Mouse (Mus musculus) thymus, adult 2 months (tissue): Measurements from ENCODE around the gene Nrsn1.

ENCODE experiments used
- CTCF ChIP-seq: fragments of 200-500 bp; IDR thresholded peaks from 2 replicates; pipeline ENCODE4 v1.5.1; 2012; ENCODE audit warnings: mild to moderate bottlenecking, control low read depth, low read length, moderate library complexity, borderline replicate concordance; ENCODE audit not compliant: control insufficient read depth, poor library complexity, insufficient read depth; ENCODE audit errors: extremely low read depth
- POLR2A ChIP-seq: fragments of 200-500 bp; IDR thresholded peaks from 2 replicates; pipeline ENCODE4 v1.6.1; 2012; ENCODE audit warnings: mild to moderate bottlenecking, low read length, control low read depth, moderate library complexity; ENCODE audit not compliant: control insufficient read depth, poor library complexity, insufficient read depth; ENCODE audit errors: extremely low read depth

DNA sequence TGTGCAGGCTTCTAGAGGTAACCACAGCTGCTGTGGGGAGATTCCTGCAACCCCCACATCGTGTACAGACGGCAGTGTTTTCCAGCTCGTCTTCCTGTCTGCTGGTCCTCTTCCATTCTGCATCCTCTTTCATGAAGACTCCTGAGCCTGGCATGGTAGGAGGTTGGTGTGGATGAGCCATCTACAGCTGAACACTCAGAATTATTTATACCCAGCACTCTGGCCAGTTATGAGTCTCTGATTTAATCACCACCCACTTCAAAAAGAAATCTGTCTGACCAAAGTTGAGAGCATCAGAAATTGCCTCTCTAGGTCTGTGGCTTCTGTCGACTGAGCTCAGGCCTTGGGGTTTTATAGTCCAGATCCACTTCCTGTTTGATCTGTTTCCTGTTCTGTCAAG lies 1.9 kb upstream of the Nrsn1 start:
- no peak for TF ChIP-seq CTCF
- TF ChIP-seq POLR2A = no peak
